Mouse (Mus musculus) layer of hippocampus, adult 6 months (tissue): ENCODE results near the gene Snca. TPM values are rescaled to one million over a fixed set of nuclear protein-coding genes. Genes with fewer than 3 reads are reported as not detected.

Experiments used
- long read RNA-seq, 2 experiments: library from polyadenylated mRNA; unstranded; transcript quantifications; one replicate each; pipeline ENCODE4 v2.0.0; 2019 to 2020
- polyA plus RNA-seq: library from polyadenylated mRNA; unstranded; fragments of <200 nt; fragmentation: Nextera tagmentation; gene quantifications from 2 replicates; pipeline ENCODE4 v1.2.3, GENCODE M21; 2021

Gene Snca
- polyA plus RNA-seq, result 514 and 544 TPM in 2 replicates
- long read RNA-seq, experiment 1, transcript Snca-202 (6 exons, 1,188 nt), result minor isoform, 138 of 721 reads
- long read RNA-seq, experiment 1, transcript Snca-201 (6 exons, 1,280 nt), result major isoform, 524 of 721 reads
- long read RNA-seq, experiment 1, partial matches to known transcripts, result 49 of 721 reads
- long read RNA-seq, experiment 1, other reads (novel, unspliced or antisense), result 10 of 721 reads
- long read RNA-seq, experiment 2, transcript Snca-201 (6 exons, 1,280 nt), result major isoform, 387 of 487 reads
- long read RNA-seq, experiment 2, transcript Snca-202 (6 exons, 1,188 nt), result minor isoform, 85 of 487 reads
- long read RNA-seq, experiment 2, partial matches to known transcripts, result 4 of 487 reads
- long read RNA-seq, experiment 2, other reads (novel, unspliced or antisense), result 11 of 487 reads

GRCm38 (mm10) chr6:60829282-60829891 is at the start of gene Snca:
Gene Snca (minus strand): TSS chr6:60829855.

Other genes starting within 250 kb of the Snca start
- not detected in 2 replicates for gene Mmrn1, start 95.1 kb upstream of the Snca start, polyA plus RNA-seq